Mouse (Mus musculus): ENCODE results near the gene Cd68. TPM values are rescaled to one million over a fixed set of nuclear protein-coding genes. Genes with fewer than 3 reads are reported as not detected.

Gene Cd68
- 100 to 1,000 TPM; 685 to 696 TPM for total RNA-seq (2023)

GRCm38 (mm10) chr11:69665961-69666664 is at the start of gene Cd68:
Gene Cd68 (minus strand): TSS chr11:69666153.

GRCm38 (mm10) chr11:69695361-69696181 is 29.6 kb upstream of the Cd68 start, which contains the start of the genes Tnfsf12 and Tnfsfm13:
Gene Tnfsf12 (minus strand): TSS chr11:69695849.
Gene Tnfsfm13 (minus strand): TSS chr11:69696098.

GRCm38 (mm10) chr11:69685526-69686148 is 19.7 kb upstream of the Cd68 start, which contains the start of gene Tnfsf13:
Gene Tnfsf13 (minus strand): TSS chr11:69685784.

GRCm38 (mm10) chr11:69681314-69682208 is 15.6 kb upstream of the Cd68 start, which contains the start of gene Senp3:
Gene Senp3 (minus strand): TSS chr11:69682084.

GRCm38 (mm10) chr11:69672211-69672706 is 6.3 kb upstream of the Cd68 start, which contains the start of gene Eif4a1:
Gene Eif4a1 (minus strand): TSS chr11:69672423.

GRCm38 (mm10) chr11:69662213-69662966 is 3.6 kb downstream of the Cd68 start, which contains the start of gene Mpdu1:
Gene Mpdu1 (minus strand): TSS chr11:69662642.

GRCm38 (mm10) chr11:69655264-69656064 is 10.5 kb downstream of the Cd68 start, which contains the start of gene Sox15:
Gene Sox15 (plus strand): TSS chr11:69655314.

GRCm38 (mm10) chr11:69632284-69633089 is 33.5 kb downstream of the Cd68 start, which contains the start of gene Fxr2:
Gene Fxr2 (plus strand): TSS chr11:69632990.

GRCm38 (mm10) chr11:69621571-69622268 is 44.2 kb downstream of the Cd68 start, which contains the start of gene Sat2:
Gene Sat2 (plus strand): TSS chr11:69622024.

GRCm38 (mm10) chr11:69617805-69618204 is 48.1 kb downstream of the Cd68 start, which contains the start of gene Shbg:
Gene Shbg (minus strand): TSS chr11:69617905.

Other genes starting within 250 kb of the Cd68 start
- gene Dnah2, start 117.0 kb downstream of the Cd68 start, total RNA-seq (2023): 10 to 100 TPM; 35.0 to 38.9 TPM
- gene Efnb3, start 105.9 kb downstream of the Cd68 start, total RNA-seq (2023): under 1 TPM; 0.63 to 0.70 TPM
- 1 to 10 TPM; 6.8 to 8.1 TPM for gene Wrap53, start 85.9 kb downstream of the Cd68 start, total RNA-seq (2023)
- gene Trp53, start 85.8 kb downstream of the Cd68 start, total RNA-seq (2023): 10 to 100 TPM; 79.2 to 81.1 TPM
- under 1 TPM in 1 of 2 experiments, not detected in 1; 0.24 TPM for gene Atp1b2, start 60.2 kb downstream of the Cd68 start, total RNA-seq (2023)
- gene Shbg, start 48.2 kb downstream of the Cd68 start, total RNA-seq (2023): not detected
- 1 to 10 TPM in 1 of 2 experiments, not detected in 1; 1.8 TPM for gene Sat2, start 44.1 kb downstream of the Cd68 start, total RNA-seq (2023)
- 10 to 100 TPM; 68.3 to 68.4 TPM for gene Fxr2, start 33.2 kb downstream of the Cd68 start, total RNA-seq (2023)
- under 1 TPM in 1 of 2 experiments, not detected in 1; 0.64 TPM for gene Sox15, start 10.8 kb downstream of the Cd68 start, total RNA-seq (2023)
- gene Mpdu1, start 3.5 kb downstream of the Cd68 start, total RNA-seq (2023): 10 to 100 TPM; 73.1 to 74.9 TPM
- gene Eif4a1, start 6.3 kb upstream of the Cd68 start, total RNA-seq (2023): 100 to 1,000 TPM; 892 to 975 TPM
- gene Senp3, start 15.9 kb upstream of the Cd68 start, total RNA-seq (2023): 100 to 1,000 TPM; 109 to 116 TPM
- 10 to 100 TPM; 63.1 to 66.0 TPM for gene Tnfsf13, start 19.6 kb upstream of the Cd68 start, total RNA-seq (2023)
- 10 to 100 TPM; 66.6 to 77.0 TPM for gene Tnfsf12, start 29.7 kb upstream of the Cd68 start, total RNA-seq (2023)
- 10 to 100 TPM; 23.6 to 27.1 TPM for gene Tnfsfm13, start 29.9 kb upstream of the Cd68 start, total RNA-seq (2023)
- gene Polr2a, start 92.5 kb upstream of the Cd68 start, total RNA-seq (2023): 100 to 1,000 TPM; 114 to 142 TPM
- gene Slc35g3, start 95.8 kb upstream of the Cd68 start, total RNA-seq (2023): not detected
- gene Zbtb4, start 99.8 kb upstream of the Cd68 start, total RNA-seq (2023): 10 to 100 TPM; 16.0 to 20.0 TPM
- gene Chrnb1, start 129.8 kb upstream of the Cd68 start, total RNA-seq (2023): under 1 TPM; 0.45 to 0.49 TPM
- gene Fgf11, start 135.7 kb upstream of the Cd68 start, total RNA-seq (2023): 1 to 10 TPM in 1 of 2 experiments, under 1 TPM in 1; 0.76 to 1.3 TPM
- gene Tmem102, start 139.5 kb upstream of the Cd68 start, total RNA-seq (2023): not detected
- gene Gm39566, start 149.1 kb upstream of the Cd68 start, total RNA-seq (2023): not detected
- gene Spem2, start 152.3 kb upstream of the Cd68 start, total RNA-seq (2023): not detected
- gene Spem1, start 156.0 kb upstream of the Cd68 start, total RNA-seq (2023): not detected
- gene Nlgn2, start 171.6 kb upstream of the Cd68 start, total RNA-seq (2023): 1 to 10 TPM; 1.9 to 2.6 TPM
- gene Tmem256, start 172.4 kb upstream of the Cd68 start, total RNA-seq (2023): 100 to 1,000 TPM; 100 to 117 TPM
- 10 to 100 TPM; 39.8 to 43.6 TPM for gene Plscr3, start 180.2 kb upstream of the Cd68 start, total RNA-seq (2023)
- not detected for gene Tnk1, start 192.6 kb upstream of the Cd68 start, total RNA-seq (2023)
- gene Tmem95, start 211.9 kb upstream of the Cd68 start, total RNA-seq (2023): not detected
- gene Kctd11, start 215.3 kb upstream of the Cd68 start, total RNA-seq (2023): 1 to 10 TPM; 6.0 TPM
- gene Acap1, start 229.4 kb upstream of the Cd68 start, total RNA-seq (2023): 10 to 100 TPM; 10.4 to 12.2 TPM
- gene 2810408A11Rik, start 234.8 kb upstream of the Cd68 start, total RNA-seq (2023): under 1 TPM; 0.31 to 0.49 TPM
- gene Neurl4, start 234.9 kb upstream of the Cd68 start, total RNA-seq (2023): 10 to 100 TPM; 30.0 to 30.4 TPM
- 100 to 1,000 TPM; 110 to 112 TPM for gene Gps2, start 247.7 kb upstream of the Cd68 start, total RNA-seq (2023)